Mouse (Mus musculus): ENCODE measurements at regions not wholly inside any gene's neighbourhood (a gene's known extent, or its start where the extent isn't known, plus 50 kb on each side); places are given as distances from the start of the nearest gene placed in this dataset.

GRCm38 (mm10) chr8:10854600-10854999, 153.7 kb downstream of the Irs2 start:
- TF ChIP-seq CTCF (IDR thresholded peaks at IDR 0.05; ENCODE audit: insufficient read depth, low read length) (no peak), POLR2A (IDR thresholded peaks at IDR 0.05; ENCODE audit: borderline replicate concordance, extremely low read depth, low read depth, low read length) (no peak)

Measured in lung, adult 2 months (tissue).